In genomic region chr14:21892341-21892659, GRCm38 (mm10) we compare ENCODE assay signal across 12 mouse cellular contexts. TPM values are rescaled to one million over a fixed set of nuclear protein-coding genes. Genes with fewer than 3 reads are reported as not detected.
DNase-seq lines count a peak whose midpoint lies in the region; ATAC-seq and TF ChIP-seq lines count a peak whose summit lies in the region.
"Had no signal": no experiment of that assay in that cellular context is flagged by ENCODE, and none has a peak within 500 bp of the region (broad histone marks: within the 10 kb centered on the region; RNA-seq: fewer than 3 reads in every experiment).

No protein-coding gene starts in this region.

- 73% methylated on average over 6 of the region's 6 CpGs for WGBS in heart, embryonic 10.5 days
- 34% methylated on average over 6 of the region's 6 CpGs for WGBS in lung, embryonic 14.5 days
- 9% methylated on average over 6 of the region's 6 CpGs for WGBS in neural tube, embryonic 13.5 days
- WGBS in forebrain, embryonic 10.5 days, result 87% methylated on average over 6 of the region's 6 CpGs

- H3K9ac ChIP-seq in lung, embryonic 14.5 days, result no peak overlapping the region
- no peak overlapping the region for H3K9ac ChIP-seq in neural tube, embryonic 13.5 days
- H3K9ac ChIP-seq: liver, embryonic 13.5 days had no signal

- no peak for DNase-seq in heart, embryonic 10.5 days (ENCODE audit: low spot score)
- no peak for DNase-seq in heart, postnatal 36 days
- DNase-seq in lung, embryonic 14.5 days, result no peak
- no peak for DNase-seq in lung, postnatal 4 days
- no peak for DNase-seq in forebrain, embryonic 10.5 days (ENCODE audit: extremely low spot score, low spot score)
- DNase-seq in cerebellum, postnatal 4 days (ENCODE audit: low spot score in 2 of 2), result no peak
- DNase-seq in retina, postnatal 1 day, result no peak
- DNase-seq: heart, adult 2 months; liver, embryonic 13.5 days; thymus, adult 2 months had no signal

- TF ChIP-seq CTCF in lung, embryonic 14.5 days (IDR thresholded peaks at IDR 0.05; ENCODE audit: low read depth), result no peak

- peak overlapping the region; percentile 88 for H3K27ac ChIP-seq in heart, embryonic 10.5 days
- H3K27ac ChIP-seq in lung, embryonic 14.5 days (ENCODE audit: low read depth), result no peak overlapping the region
- no peak overlapping the region for H3K27ac ChIP-seq in neural tube, embryonic 13.5 days (replicated peaks)
- H3K27ac ChIP-seq in forebrain, embryonic 10.5 days, result no peak overlapping the region
- H3K27ac ChIP-seq: heart, adult 2 months; liver, embryonic 13.5 days had no signal

- no peak for ATAC-seq in lung, embryonic 14.5 days (ENCODE audit: insufficient read depth)
- no peak for ATAC-seq in neural tube, embryonic 13.5 days (ENCODE audit: low read depth)

- peaks cover 18% of the 10 kb centered on the region for H3K4me1 ChIP-seq in heart, embryonic 10.5 days
- H3K4me1 ChIP-seq in lung, embryonic 14.5 days (ENCODE audit: insufficient read depth), result 0 out of 2 replicates have a peak, but pooled peaks cover 11% of the 10 kb centered on the region
- peaks cover 20% of the 10 kb centered on the region for H3K4me1 ChIP-seq in neural tube, embryonic 13.5 days (replicated peaks)
- peaks cover 12% of the 10 kb centered on the region for H3K4me1 ChIP-seq in forebrain, embryonic 10.5 days
- H3K4me1 ChIP-seq: liver, embryonic 13.5 days had no signal

- no peaks in the 10 kb centered on the region for H3K27me3 ChIP-seq in heart, embryonic 10.5 days (ENCODE audit: insufficient read depth, poor library complexity, severe bottlenecking)
- no peaks in the 10 kb centered on the region for H3K27me3 ChIP-seq in lung, embryonic 14.5 days (ENCODE audit: insufficient read depth, low read length)
- H3K27me3 ChIP-seq in neural tube, embryonic 13.5 days, result peaks cover 39% of the 10 kb centered on the region
- no peaks in the 10 kb centered on the region for H3K27me3 ChIP-seq in forebrain, embryonic 10.5 days (ENCODE audit: poor library complexity, severe bottlenecking)
- H3K27me3 ChIP-seq: CH12.LX; liver, embryonic 13.5 days had no signal

- no peaks in the 10 kb centered on the region for H3K36me3 ChIP-seq in heart, embryonic 10.5 days
- H3K36me3 ChIP-seq in lung, embryonic 14.5 days (ENCODE audit: insufficient read depth), result no peaks in the 10 kb centered on the region
- no peaks in the 10 kb centered on the region for H3K36me3 ChIP-seq in neural tube, embryonic 13.5 days
- no peaks in the 10 kb centered on the region for H3K36me3 ChIP-seq in forebrain, embryonic 10.5 days (replicated peaks)
- H3K36me3 ChIP-seq: liver, embryonic 13.5 days had no signal

- no peaks in the 10 kb centered on the region for H3K9me3 ChIP-seq in heart, embryonic 10.5 days
- no peaks in the 10 kb centered on the region for H3K9me3 ChIP-seq in lung, embryonic 14.5 days (ENCODE audit: low read depth, low read length)
- H3K9me3 ChIP-seq in neural tube, embryonic 13.5 days, result no peaks in the 10 kb centered on the region
- H3K9me3 ChIP-seq in forebrain, embryonic 10.5 days, result no peaks in the 10 kb centered on the region
- H3K9me3 ChIP-seq: liver, embryonic 13.5 days had no signal

- intact Hi-C loops in heart, postnatal 36 days (cut with DNase I), result no loop called here

- H3K4me2 ChIP-seq in lung, embryonic 14.5 days, result peak overlapping the region; percentile 40
- peak overlapping the region; percentile 44; the same call in 1 of the 2 replicates for H3K4me2 ChIP-seq in neural tube, embryonic 13.5 days
- H3K4me2 ChIP-seq: liver, embryonic 13.5 days had no signal

- H3K4me3 ChIP-seq in heart, embryonic 10.5 days, result no peak overlapping the region
- H3K4me3 ChIP-seq in lung, embryonic 14.5 days (ENCODE audit: low read depth, low read length), result no peak overlapping the region
- no peak overlapping the region for H3K4me3 ChIP-seq in neural tube, embryonic 13.5 days
- no peak overlapping the region for H3K4me3 ChIP-seq in forebrain, embryonic 10.5 days
- H3K4me3 ChIP-seq: heart, adult 2 months; liver, embryonic 13.5 days had no signal

RNA-seq across cellular contexts. Expression of gene Comtd1, which starts 43.5 kb away (rescaled TPM):
- 48.1 and 52.2 TPM in 2 replicates for polyA plus RNA-seq in heart, embryonic 10.5 days (2016; fragmentation: Nextera tagmentation; extraction: Ambion mirVana)
- total RNA-seq in heart, postnatal 36 days (2021), result 1 to 10 TPM; 8.5 to 8.8 TPM
- 15.4 and 17.0 TPM in 2 replicates for polyA plus RNA-seq in lung, embryonic 14.5 days (2014; fragmentation: Nextera tagmentation; extraction: Ambion mirVana)
- 25.7 and 29.4 TPM in 2 replicates for polyA plus RNA-seq in neural tube, embryonic 13.5 days (2015; fragmentation: Nextera tagmentation; extraction: Ambion mirVana)
- 16.6 and 17.7 TPM in 2 replicates for polyA plus RNA-seq in forebrain, embryonic 10.5 days (2016; fragmentation: Nextera tagmentation; extraction: Ambion mirVana)
